Mouse (Mus musculus) liver (tissue): ENCODE measurements around the gene Mydgf.

Source experiments
- DNase-seq: peaks from one replicate; pipeline ENCODE4 v3.0.0-alpha.2; 2020; ENCODE audit warnings: mixed read lengths

Mydgf gene

DNA sequence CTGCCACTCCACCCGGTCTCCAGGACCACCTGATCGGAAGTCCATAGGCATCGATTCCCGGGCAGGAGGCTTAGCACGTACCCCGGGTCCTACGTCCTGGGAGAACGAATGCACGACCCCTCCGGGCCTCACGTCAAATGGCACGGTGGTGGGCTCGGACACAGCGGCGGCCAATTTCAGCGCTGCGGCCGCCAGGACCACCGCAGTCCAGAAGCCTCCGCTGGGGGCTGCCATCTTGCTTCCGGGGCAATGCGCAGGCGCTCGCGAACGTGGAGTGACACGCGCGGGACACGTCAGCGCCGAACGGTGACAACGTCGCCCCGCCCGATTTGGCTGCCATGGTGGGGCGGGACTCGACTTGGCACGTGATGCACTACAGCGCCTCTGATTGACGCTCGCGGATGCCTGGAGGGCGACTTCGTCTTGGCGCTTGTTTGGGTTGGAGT is at the start of gene Mydgf:
TSS of gene Mydgf (minus strand) at position 263 of the 446 bp plus-strand sequence.
- peak; percentile 95 for DNase-seq

- no peak for DNase-seq
Measured at GRCm38 (mm10) chr17:56233389-56233788, 49.7 kb upstream of the Mydgf start.

DNA sequence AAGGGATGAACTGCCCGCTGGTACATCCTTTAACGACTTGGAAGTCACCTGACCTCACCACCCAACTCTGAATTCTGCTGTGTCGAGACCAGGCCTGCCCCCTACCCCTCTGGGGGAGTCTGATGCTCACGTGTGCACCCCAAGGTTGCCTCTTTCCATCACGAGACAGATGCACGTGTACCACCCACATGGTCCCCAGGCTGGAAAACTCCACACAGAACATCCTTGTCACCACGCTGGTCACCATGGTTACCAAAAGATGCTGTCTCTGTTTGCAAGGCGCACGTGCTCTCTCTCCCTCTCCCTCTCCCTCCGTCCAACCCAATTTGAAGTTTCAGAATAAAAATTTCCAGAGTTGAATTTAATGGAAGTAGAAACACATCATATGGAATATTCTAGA is 46.2 kb upstream of the Mydgf start:
- DNase-seq, result no peak

GRCm38 (mm10) chr17:56226566-56226965 is 42.8 kb upstream of the Mydgf start:
- no peak for DNase-seq

DNA sequence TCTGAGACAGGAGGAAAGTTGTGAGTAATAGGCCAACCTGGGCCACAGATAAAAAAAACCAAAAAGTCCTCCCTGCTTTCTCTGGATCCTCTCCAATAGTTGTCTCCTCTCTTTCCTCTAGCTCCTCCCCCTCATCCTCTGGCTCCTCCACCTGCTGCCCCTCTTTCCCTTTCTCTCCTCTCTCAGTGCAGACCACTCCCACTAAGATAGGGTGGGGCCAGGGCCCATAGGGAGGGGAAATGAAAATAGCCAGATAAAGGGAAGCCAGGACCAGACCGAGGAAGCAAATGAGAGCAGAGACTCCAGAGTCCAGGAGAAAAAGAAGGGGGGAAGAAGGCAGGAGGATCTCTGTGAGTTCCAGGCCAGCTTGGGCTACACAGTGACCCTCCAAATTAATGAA is 41.2 kb upstream of the Mydgf start:
- DNase-seq, result no peak

GRCm38 (mm10) chr17:56219805-56220204 is 36.1 kb upstream of the Mydgf start:
- DNase-seq, result no peak

- no peak for DNase-seq
Measured at GRCm38 (mm10) chr17:56219251-56219650, 35.5 kb upstream of the Mydgf start.

DNA sequence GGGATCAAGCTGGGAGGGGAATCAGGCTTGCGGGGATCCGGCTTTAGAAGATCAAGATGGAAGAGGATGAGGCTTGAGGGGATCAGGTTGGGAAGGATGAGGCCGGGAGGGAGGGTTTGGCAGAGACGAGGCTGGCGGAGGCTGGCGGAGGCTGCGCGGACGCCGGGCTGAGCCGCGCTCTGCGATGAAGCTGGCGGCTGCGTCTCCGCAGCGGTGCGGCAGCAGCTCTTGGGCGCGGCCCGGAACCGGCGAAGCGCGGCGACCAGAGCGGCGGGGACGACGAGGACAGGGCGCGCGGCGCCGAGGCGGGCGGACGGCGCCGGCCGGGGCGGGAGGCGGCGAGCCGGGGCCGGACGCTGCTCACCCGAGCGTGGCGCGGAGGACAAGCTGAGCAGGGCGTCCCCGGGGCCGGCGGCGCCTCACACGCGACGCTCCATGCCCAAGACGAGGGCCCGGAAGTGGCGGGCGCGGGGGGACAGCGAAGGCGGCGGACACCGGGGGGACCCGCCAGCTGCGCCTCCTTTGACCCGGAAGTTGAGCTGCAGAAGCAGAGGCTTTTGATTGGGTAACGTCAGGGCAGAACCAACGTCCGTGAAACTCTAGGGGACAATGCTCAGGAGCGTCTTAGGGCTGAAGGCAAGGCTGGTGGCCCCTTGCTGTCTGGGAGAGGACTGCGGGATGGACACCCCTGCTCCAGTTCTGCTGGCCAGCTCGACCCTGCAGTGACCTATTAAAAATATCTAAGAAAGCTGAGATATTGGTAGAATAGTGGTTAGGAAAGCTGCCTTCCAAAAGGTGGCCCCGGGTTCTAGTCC is 34.9 kb upstream of the Mydgf start, which contains the start of gene Dpp9:
TSS of gene Dpp9 (minus strand) at position 529 of the 815 bp plus-strand sequence.
- DNase-seq, result peak; percentile 88

- no peak for DNase-seq
Measured at GRCm38 (mm10) chr17:56217670-56218069, 34.0 kb upstream of the Mydgf start.

GRCm38 (mm10) chr17:56214229-56214628 is 30.5 kb upstream of the Mydgf start:
- DNase-seq, result no peak

DNA sequence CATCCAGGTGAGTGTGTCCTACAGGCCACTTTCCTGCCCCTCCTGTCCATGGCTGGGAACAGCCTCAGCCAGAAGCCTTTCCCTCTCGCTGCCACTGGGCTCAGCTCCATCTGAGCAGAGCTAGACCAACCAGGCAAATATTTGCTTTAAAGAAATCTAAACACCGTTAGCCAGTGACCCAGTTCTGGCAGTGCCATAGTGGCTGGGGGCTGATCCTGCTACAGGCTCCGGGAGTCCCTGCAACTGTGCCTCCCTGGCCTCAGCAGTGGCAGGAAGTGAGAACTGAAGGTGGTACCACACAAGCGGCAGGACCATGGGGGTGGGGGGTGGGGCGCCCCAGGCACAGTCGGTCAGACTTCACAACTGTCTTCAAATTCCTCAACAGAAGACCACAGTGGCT is 29.0 kb upstream of the Mydgf start:
- peak; percentile 27 for DNase-seq

GRCm38 (mm10) chr17:56211090-56211489 is 27.4 kb upstream of the Mydgf start:
- DNase-seq, result no peak

- no peak for DNase-seq
Measured at GRCm38 (mm10) chr17:56208821-56209220, 25.1 kb upstream of the Mydgf start.

DNA sequence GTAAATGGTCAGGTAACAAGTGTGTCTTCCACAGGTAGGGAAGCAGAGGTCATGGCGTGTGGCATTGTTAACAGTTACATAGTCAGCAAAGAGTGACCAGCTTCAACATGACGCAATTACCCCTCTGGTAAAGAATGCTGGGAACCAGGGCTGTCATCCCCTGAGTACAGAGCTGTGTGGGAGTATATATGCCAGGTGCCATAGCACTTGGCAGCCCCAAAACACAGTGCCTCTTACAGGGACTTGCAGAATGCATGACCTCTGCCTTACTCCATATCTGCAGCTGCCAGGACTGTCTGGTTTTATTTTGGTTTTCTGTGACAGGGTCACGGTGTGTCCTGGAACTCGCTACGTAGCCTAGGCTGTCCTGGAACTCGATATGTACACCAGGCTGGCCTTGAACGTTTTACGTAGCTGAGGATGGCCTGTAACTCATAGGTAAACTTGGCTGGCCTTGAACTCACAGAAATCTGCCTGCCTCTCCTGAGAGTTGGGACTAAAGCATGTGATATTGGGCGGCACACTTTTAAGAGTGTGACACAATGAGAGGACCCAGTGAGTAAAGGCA is 24.3 kb upstream of the Mydgf start:
- DNase-seq, result no peak

DNA sequence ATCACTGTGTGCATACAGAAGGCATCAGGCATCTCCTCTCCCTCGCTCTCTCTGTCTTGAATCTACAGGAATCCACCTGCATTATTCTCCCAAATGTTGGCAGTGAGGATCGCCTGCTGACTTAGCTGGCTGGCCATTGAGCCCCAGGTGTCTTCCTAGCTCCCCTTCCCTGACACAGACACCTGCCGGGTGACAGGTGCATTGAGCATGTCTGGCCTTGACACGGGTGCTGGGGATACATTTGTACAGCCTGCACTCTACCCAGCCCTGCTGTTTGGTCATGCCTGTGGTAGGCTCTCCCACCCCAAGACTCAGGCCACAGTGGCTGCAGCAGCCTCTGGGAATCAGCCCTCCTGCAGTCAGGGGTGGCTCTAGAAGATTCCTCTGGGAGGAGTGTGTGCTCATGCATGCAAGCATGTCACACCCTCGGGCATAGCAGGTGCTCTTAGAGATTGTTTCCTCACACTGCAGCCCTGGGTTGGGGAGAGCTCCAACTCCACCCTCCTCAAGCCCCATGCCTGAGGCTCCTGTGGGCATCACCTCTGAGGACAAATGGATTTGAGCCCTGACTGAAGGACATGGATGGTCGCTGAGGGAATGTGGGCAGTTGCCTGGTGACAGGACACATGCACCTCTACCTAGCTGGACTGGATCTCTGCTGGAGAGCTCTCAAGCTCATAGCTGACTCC is 23.4 kb upstream of the Mydgf start:
- no peak for DNase-seq

DNA sequence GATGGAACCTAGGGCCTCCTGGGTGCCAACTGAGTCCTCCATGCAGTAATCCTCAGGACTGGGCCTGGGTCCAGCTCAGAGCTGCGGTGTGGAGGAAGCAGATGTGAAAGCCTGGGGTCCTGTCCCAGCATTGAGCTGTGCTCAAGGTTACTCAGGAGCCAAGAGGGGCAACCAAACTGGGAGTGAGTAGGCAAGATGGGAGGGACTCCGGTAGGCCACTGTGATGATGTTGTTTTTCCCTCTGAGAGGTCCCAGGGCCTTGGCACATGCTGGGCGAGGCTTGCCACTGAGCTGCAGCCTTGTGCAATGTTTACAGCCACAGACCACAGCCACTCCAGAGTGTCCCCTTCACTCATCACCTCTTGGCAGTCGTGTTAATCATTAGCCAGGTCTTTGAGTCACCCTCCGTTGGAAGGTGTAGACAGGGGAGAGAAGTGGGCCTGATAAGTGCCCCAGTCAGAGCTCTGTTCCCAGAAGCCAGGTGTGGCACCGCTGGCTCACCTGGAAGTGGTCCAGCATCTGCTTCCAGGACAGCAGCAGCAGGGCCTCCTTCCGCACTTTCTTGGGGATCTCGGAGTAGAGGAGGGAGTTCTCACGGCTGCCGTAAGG is 22.7 kb upstream of the Mydgf start:
- DNase-seq, result peak; percentile 32

DNA sequence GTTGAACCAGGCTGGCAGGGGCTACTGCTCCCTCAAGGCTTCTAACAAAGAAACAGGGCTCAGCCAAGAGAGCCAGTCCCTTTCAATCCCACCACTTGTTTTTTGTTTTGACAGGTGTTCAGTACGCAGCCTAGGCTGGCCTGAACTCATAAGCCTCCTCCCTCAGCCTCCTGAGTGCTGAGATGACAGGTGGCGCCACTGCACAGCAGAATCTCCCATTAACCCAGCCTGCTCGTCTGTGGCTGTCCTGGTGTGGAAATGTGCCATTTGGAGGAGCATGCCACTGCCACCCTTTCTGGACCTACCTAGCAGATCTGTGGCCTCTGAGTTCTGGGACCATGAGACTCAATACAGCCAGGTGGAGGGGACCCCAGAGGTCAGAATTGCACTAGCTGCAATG is 20.0 kb upstream of the Mydgf start:
- DNase-seq, result no peak

- DNase-seq, result no peak
Measured at GRCm38 (mm10) chr17:56202476-56202875, 18.8 kb upstream of the Mydgf start.

DNA sequence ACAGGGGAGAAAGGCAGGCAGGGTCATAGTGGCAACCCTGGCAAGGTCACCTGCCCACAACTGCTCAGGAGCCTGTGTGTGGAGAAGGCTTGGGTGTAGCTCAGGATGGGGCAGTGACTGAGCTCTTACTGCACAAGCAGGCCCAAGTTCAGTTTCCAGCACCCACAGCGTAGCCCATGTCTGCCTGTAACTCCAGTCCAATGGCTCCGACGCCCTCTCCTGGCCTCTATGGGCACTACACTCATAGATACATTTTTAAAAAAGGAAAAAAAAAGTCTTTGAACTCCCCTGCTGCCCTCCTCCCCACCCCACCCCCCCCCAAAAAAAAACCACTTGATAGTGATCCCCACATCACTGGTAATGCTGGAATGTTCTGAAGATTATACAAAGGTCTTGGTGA is 17.9 kb upstream of the Mydgf start:
- no peak for DNase-seq

- no peak for DNase-seq
Measured at GRCm38 (mm10) chr17:56200586-56200985, 16.9 kb upstream of the Mydgf start.

GRCm38 (mm10) chr17:56196860-56197259 is 13.1 kb upstream of the Mydgf start:
- no peak for DNase-seq

GRCm38 (mm10) chr17:56194765-56195164 is 11.0 kb upstream of the Mydgf start:
- no peak for DNase-seq

- no peak for DNase-seq
Measured at GRCm38 (mm10) chr17:56194357-56194756, 10.6 kb upstream of the Mydgf start.
